Mouse (Mus musculus) retina, postnatal 7 days (tissue): ENCODE data around the gene Copz1.

ENCODE experiments used
- DNase-seq: peaks from one replicate; pipeline ENCODE4 v3.0.0-alpha.2; 2012; ENCODE audit warnings: low read depth, low spot score

The Copz1 gene

GRCm38 (mm10) chr15:103308876-103309580 is 36.5 kb downstream of the Copz1 start:
- no peak for DNase-seq

DNA sequence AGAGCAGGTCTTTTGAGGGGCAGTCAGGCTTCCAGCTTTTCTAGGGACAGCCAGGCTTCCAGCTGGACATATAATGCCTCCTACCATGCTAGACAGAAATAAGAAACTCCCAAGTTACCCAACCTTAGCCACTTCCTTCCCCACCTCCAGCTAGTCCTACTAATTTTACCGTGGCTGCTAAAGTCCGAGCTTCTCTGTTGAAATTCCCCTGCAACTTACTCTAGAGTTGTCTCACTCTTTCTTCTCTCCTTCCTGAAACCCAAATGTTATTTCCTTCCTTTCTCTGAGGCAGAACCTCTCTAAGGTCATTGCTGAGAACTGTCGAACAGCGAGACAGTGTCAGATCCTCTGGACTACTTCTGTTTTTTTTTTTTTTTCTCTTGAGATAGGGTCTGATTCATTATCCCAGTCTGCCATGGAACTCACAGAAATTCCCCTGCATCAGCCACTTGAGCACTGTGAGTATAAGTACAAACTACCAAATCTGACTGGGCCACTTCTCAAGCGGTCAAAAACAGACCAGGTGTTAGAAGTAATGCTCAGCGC is 37.9 kb downstream of the Copz1 start, which contains the start of gene Gpr84:
Gpr84 (minus strand) TSS at position 248 of the 546 bp plus-strand sequence.
- no peak for DNase-seq

DNA sequence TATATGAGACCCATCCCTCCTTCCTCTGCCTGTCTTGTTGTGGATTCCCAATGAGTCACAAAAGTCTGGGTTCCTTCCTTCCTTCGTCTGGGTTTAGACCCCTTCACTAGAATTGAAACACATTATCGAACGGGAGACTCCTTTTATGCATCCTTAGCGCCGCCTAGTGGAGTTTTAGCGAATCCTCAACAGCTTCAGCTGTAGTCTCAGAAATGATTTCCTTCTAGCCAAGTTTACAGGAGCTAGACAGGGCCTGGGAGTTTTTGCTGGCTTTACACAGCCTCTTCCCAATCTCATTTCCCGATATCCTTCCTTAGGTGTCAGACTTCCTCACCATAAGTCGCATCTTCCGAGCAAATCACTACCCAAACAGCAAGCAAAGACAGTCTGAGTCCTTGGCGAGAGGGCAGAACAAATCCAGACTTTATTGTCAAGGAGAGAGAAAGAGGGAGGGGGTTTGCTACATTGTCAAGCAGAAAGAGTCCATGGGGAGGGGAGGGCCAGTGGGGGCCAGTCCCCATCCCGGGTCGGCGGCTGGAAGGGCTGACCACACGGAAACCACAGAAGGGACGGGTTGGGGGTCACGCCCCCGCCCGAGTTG is 41.1 kb downstream of the Copz1 start:
- no peak for DNase-seq

DNA sequence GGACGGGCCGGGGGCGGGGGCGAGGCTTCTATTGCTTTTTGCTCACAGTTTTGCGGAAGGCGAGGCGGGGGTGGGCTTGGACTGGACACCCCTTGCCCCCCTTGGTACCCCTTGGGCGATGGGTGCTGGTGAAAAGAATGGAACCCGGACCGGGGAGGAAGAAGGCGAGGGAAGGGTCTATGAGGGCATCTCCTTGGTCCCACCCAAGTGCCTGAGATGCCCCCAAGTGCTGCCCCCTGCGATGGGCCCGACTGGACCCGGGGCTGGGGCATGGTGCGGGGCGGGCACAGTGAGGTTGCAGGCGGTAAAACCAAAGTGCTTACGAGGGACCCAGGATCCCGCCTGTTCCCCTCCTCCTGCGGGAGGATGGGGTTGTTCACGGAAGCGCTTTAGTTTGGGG is 41.7 kb downstream of the Copz1 start:
- no peak for DNase-seq

DNA sequence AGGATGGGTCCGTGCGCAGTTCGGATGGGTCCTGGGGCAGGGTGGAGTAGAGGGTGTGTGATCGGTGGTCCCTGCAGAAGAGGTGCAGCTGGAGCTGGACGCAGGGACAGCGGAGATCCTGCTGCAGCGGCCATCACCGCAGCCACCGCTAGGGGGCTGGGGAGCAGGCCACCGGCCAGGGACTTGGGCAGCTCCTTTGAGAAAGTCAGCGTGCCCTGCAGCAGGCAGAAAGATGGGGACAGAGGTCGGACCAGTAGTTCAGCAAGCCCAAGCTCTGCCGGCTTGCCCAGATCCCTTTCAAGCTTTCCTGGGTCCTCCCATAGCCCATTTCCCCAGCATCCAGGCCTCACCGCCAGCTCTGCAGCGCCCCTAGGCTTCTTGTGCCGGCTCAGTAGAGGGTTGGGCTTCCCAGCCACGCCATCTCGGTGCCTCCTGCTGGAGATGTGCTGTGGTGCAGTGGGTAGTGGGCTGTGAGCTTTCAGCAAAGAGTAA is 42.5 kb downstream of the Copz1 start:
- DNase-seq = no peak

DNA sequence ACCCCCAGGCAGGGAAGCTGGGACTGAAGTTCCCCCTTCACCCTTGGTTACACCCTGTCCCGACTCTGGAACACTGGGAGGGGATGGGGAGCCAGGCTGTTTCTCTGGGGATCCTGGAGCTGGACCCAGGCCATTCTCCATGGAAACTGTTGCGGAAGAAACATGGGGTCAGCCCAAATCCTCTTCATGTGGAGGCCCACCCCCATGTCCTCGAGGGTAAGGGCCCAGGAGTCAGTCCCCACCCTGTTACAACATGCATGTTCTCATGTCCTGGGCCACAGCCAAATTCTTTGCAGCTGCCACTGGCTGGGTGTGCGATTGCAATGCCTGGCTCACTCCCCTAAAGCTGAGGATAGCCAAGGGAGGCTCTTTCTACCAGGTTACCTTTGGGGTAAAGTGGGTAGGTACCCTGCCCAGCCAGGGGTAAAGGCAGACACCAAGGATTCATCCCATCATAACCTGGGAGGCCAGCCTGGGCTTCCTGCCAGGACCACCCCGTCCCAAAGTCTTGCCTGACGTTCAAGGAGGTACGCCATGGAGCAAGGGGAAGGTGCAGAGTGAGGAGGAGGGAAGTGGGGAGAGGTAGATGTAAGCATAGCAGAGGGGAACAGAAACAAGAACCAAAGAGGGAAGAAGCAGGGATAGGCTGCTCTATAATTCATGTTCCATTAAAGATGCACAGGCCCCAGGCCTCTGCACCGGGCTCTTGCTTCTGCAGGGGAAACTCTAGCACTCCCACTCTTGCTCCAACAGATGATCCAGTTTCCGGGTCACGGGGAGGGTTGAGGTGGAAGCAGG is 43.7 kb downstream of the Copz1 start:
- DNase-seq = no peak

- no peak for DNase-seq
Measured at GRCm38 (mm10) chr15:103317120-103317519, 44.6 kb downstream of the Copz1 start.

DNA sequence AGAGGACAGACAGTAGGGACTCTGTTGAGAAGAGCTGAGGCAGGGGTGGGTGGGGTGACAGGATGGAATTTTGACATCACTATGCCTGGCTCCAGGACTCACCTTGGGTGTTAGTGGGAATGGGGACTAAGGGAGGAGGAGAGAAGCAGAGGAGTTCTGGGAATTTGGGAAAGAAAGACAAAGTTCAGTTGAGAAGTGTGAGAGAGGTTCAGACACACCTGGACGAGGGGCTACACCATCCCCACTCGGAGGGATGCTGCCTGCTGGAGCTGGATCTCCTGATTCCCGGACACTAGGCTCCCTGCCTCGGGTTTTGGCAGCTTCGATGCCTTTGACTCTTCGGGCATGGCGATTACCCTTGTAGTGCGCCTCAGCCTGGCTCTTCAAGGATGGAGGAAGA is 45.2 kb downstream of the Copz1 start:
- DNase-seq = no peak

- DNase-seq = no peak
Measured at GRCm38 (mm10) chr15:103318201-103318816, 45.8 kb downstream of the Copz1 start.

DNA sequence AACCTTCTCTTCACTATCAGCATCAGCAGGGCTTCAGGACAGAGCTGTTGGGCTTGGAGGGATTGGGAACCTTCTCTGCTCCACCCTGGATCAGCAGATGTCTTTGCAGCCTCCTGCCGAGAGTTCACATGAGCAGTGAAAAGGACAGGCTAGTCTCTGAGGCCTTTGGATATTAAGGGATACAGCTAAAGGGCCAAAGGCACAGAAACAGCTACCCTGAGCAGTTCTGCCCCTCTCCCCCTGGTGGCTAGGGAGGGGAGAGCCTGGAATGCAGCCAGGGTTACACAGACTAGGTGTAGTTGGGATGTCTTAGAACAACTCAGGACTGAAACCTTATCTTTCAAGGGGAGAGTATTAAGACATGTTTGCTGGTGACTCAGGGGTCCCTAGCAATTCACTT is 48.6 kb downstream of the Copz1 start:
- DNase-seq = no peak

DNA sequence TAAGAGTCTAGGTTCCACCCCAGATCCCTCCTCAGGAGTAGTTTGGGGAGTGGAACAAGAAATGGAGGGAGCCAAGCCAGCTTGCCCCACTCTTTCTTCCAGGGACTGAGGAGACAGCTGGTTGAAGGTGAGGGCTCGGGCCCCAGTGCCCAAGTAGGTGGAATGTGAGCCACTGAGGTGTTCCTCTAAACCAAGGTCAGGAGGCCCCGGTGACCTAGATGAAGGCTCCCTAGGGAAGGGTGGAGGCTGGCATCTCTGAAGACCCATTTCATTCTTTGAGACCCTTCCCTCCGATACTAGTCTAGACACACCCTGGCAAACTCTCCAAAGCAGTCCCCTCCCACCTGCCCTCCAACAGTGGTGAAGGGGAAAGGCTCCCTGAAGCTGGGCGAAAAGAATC is 49.9 kb downstream of the Copz1 start:
- no peak for DNase-seq

DNA sequence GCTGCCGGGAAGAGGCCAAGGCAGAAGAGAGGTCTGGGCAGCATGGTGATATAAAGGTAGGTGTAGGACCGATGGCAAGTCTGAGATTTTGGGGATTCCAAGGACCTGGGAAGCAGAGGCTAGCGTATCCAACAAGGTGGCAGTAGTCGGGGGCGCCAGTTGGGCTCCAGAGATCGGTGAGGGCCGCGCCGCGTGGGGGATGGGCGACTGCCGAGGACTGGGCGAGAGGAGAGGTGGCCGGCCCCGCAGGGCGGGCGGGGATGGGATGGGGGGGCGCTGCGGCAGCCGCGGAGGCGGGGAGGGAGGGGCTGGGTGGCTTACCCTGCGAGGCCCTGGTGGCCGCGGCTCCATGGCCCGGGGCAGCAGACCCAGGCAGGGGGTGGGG is 50.5 kb downstream of the Copz1 start:
- DNase-seq = no peak

DNA sequence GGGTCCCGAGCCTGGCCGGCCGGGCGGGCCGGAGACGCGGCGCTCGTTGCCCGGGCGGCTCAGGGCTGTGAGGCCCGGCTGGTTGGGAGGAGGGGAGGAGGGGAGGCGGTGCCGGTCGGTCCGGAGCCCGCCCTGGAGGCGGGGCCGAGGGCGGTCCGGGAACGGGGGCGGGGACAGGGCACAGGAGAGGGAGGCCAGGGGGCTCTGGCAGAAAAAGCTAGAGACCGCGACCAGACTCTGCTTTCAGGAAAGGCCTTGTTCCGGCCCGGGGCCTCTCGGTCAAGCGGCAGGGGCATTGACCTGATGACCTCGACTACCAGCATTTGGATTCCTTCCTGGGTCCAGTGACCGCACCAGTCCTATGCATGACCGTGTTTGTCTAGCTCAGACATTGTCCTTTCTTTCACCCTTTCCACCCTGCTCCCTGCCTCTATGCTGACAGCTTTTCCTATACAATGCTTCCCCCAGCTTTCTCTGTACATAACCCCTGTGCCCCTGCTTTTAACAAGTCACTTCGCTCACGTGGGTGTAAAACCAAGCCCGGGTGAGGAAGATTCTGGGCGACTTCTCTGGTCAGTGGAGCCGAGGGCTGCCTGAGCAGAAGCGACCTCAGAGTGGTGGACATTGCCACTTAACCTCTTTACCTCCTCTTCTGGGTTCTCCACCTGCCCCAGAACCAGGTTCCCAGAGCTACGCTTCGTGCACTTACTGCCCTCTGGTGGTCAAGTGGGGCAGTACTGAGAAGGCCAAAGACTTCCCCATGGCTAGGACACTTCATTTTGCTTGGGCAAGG is 51.1 kb downstream of the Copz1 start:
- DNase-seq = no peak

- no peak for DNase-seq
Measured at GRCm38 (mm10) chr15:103333081-103333615, 60.6 kb downstream of the Copz1 start.

- no peak for DNase-seq
Measured at GRCm38 (mm10) chr15:103333738-103334137, 61.2 kb downstream of the Copz1 start.

DNA sequence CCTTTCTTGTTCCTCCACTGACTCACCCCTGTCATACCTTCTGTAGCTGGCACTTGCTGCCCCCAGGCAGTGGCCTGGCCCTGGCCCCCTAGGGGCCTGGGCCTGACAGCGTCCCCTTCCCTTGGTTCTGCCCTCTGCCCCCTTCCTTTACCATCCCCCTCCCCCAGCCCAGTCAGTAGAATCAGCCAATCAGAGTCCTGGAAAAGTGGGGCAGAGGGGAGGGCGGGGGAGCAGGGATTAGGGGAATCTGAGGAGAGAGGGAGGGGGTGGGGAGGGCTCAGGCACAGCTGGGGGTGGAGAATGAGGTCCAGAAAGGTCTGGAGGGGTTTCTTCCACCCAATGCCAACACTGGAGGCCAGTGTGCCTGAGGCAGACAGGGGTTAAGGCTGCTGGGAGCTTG is 61.7 kb downstream of the Copz1 start:
- DNase-seq = peak; percentile 93

GRCm38 (mm10) chr15:103335040-103335439 is 62.5 kb downstream of the Copz1 start:
- no peak for DNase-seq

- no peak for DNase-seq
Measured at GRCm38 (mm10) chr15:103335488-103336235, 63.1 kb downstream of the Copz1 start.

DNA sequence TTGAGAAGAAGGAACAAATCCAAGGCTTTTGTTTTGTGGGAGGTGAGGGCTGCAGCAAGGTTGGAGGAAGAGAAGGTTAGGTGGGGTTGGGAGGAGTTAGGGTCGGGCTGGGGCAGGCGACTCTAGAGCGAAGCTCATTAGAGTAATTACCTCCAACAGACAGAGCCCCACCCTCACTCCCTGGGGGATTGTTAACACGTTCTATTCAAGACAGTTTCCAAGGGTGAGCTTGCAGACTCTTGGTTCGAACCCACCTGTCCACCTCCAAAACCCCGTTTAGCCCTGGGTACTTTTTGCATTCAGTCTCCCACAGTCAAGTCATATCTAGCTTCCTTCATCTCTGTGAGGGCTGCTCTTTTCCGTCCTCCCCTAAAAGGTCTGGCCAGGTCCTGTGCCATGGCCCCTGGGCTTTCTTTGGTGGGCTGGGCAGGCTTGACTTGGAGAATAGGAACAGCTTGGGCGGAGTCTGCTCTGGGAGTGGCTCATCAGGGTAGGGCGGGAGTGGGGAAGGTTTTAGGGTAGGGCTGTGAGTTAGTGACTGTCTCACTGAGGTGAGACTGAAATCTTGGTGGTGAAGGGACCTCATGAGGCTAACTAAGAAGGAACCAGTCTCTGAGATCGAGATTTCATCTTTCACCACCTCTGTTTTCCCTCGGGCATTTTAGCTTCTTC is 64.6 kb downstream of the Copz1 start:
- no peak for DNase-seq

- DNase-seq = no peak
Measured at GRCm38 (mm10) chr15:103338829-103339165, 66.3 kb downstream of the Copz1 start.
